Mouse (Mus musculus): Measurements from ENCODE around the gene Lrch3. TPM values are rescaled to one million over a fixed set of nuclear protein-coding genes. Genes with fewer than 3 reads are reported as not detected.
"Not testable (repeated sequence)": the region's sequence is repeated elsewhere in the genome, so short reads cannot be mapped to it uniquely, and the experiment has no call there.

Lrch3 gene
- total and polyA plus RNA-seq, 2 experiments from 2014 or later: 11.2 to 22.8 TPM

GRCm38 (mm10) chr16:32915292-32916068 lies 1.6 kb downstream of the Lrch3 start:
- ATAC-seq (ENCODE audit: insufficient read depth, low read depth): no peak
- H3K4me2 ChIP-seq (ENCODE audit: low read depth, low read length): peak overlapping the region; percentile 76
- H3K4me3 ChIP-seq (ENCODE audit: low read depth, low read length): peak overlapping the region; percentile 87
- WGBS: 67% methylated on average over 9 of the region's 9 CpGs
- H3K9ac ChIP-seq (replicated peaks; ENCODE audit: low read depth, low read length): no peak overlapping the region
- no peak overlapping the region for H3K27ac ChIP-seq (ENCODE audit: low read depth)
- no peaks in the 10 kb centered on the region for H3K27me3 ChIP-seq (ENCODE audit: control insufficient read depth, insufficient read depth, low read length)
- no peaks in the 10 kb centered on the region for H3K9me3 ChIP-seq (replicated peaks; ENCODE audit: control insufficient read depth, low read length)
- H3K4me1 ChIP-seq (ENCODE audit: control insufficient read depth, insufficient read depth): peaks cover 4% of the 10 kb centered on the region
- H3K36me3 ChIP-seq (replicated peaks; ENCODE audit: control insufficient read depth, insufficient read depth, low read length): no peaks in the 10 kb centered on the region
- no peak for DNase-seq (ENCODE audit: low spot score)
- TF ChIP-seq EP300 (IDR thresholded peaks at IDR 0.05; ENCODE audit: low read depth) (no peak), CTCF (IDR thresholded peaks at IDR 0.05; ENCODE audit: low read depth) (no peak)

DNA sequence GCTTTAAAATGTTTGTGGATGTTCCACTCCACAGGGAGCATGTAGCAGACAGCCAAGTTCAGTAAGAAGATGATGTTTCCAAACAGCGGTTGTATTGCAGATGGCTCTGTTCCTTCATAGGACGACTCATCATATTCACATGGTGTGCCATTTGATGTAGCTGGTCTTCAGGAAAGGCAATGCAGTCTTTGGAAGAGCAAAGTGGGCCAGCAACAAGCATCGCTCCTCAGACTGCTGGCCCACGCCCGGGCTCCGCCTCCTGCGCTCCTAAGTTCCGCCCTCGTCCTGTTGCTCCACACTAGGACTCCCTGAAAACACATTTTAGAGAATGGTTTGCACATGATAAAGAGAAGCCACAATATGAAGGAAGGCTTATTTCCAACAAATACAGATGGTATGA lies 12.7 kb downstream of the Lrch3 start:
- H3K27ac ChIP-seq (ENCODE audit: low read depth); DNase-seq (ENCODE audit: low spot score); H3K9ac ChIP-seq (replicated peaks; ENCODE audit: low read depth, low read length); H3K9me3 ChIP-seq (replicated peaks; ENCODE audit: control insufficient read depth, low read length); H3K4me1 ChIP-seq (ENCODE audit: control insufficient read depth, insufficient read depth); H3K4me2 ChIP-seq (ENCODE audit: low read depth, low read length); H3K27me3 ChIP-seq (ENCODE audit: control insufficient read depth, insufficient read depth, low read length); H3K4me3 ChIP-seq (ENCODE audit: low read depth, low read length); ATAC-seq (ENCODE audit: insufficient read depth, low read depth): not testable (repeated sequence)
- 92% methylated on average over 9 of the region's 9 CpGs for WGBS
- H3K36me3 ChIP-seq (replicated peaks; ENCODE audit: control insufficient read depth, insufficient read depth, low read length): peaks cover 17% of the 10 kb centered on the region; the same call in 1 of the 2 replicates

DNA sequence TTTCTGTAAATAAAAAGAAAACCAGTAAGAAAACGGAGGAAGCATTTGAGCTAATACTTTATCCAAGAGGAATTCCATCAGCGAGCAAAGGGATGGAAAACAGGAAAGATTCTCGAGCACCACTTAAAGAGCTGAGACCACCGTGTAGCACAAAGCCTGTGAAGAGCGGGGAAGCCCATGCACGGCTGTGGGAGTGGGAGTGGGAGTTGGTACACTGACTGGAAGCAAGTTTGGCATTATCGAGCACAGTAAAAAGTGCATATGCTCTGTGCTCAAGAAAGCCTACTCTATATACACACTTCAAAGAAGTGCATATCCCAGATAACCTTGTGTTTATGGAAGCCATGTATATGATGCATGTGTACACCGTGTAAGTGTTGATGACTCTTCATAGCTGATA lies 13.1 kb downstream of the Lrch3 start:
- Histone ChIP-seq H3K27me3 (ENCODE audit: control insufficient read depth, insufficient read depth, low read length) (no peaks in the 10 kb centered on the region), H3K4me2 (ENCODE audit: low read depth, low read length) (no peak overlapping the region), H3K36me3 (replicated peaks; ENCODE audit: control insufficient read depth, insufficient read depth, low read length) (peaks cover 17% of the 10 kb centered on the region; the same call in 1 of the 2 replicates), H3K9ac (replicated peaks; ENCODE audit: low read depth, low read length) (no peak overlapping the region), H3K27ac (ENCODE audit: low read depth) (no peak overlapping the region), H3K9me3 (replicated peaks; ENCODE audit: control insufficient read depth, low read length) (no peaks in the 10 kb centered on the region), H3K4me1 (ENCODE audit: control insufficient read depth, insufficient read depth) (no peaks in the 10 kb centered on the region; the same call in 1 of the 2 replicates), H3K4me3 (ENCODE audit: low read depth, low read length) (no peak overlapping the region)
- WGBS: 88% methylated on average over 8 of the region's 8 CpGs
- ATAC-seq (ENCODE audit: insufficient read depth, low read depth) (no peak), DNase-seq (ENCODE audit: low spot score) (no peak)
- no peak for TF ChIP-seq CTCF (IDR thresholded peaks at IDR 0.05; ENCODE audit: low read depth)
- no peak for TF ChIP-seq EP300 (IDR thresholded peaks at IDR 0.05; ENCODE audit: low read depth)

GRCm38 (mm10) chr16:32929918-32930317 lies 16.0 kb downstream of the Lrch3 start:
- 65% methylated on average over 2 of the region's 2 CpGs for WGBS

DNA sequence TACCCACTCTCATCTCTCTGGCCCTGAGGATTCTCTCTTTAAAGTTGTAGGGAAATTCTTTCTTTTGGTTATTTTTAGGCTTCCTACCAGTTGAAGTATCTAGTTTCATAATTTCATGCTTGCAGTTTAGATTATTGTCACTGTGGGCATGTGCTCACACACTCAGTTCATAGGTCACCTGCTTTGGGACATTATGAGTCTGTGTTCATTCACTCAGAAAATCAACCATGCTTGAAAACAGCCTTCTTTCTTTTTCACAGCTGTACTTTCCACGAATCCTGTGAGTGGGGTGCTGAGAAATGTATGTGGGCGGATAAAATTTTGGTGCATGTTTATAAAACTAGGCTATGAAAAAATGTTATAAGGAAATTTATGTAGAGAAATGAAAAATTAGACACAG lies 20.6 kb downstream of the Lrch3 start:
- H3K27me3 ChIP-seq (ENCODE audit: control insufficient read depth, insufficient read depth, low read length): no peaks in the 10 kb centered on the region
- ATAC-seq (ENCODE audit: insufficient read depth, low read depth) (no peak), DNase-seq (ENCODE audit: low spot score) (no peak)
- WGBS: 84% methylated on average over 2 of the region's 2 CpGs
- H3K4me3 ChIP-seq (ENCODE audit: low read depth, low read length): no peak overlapping the region
- H3K9me3 ChIP-seq (replicated peaks; ENCODE audit: control insufficient read depth, low read length): no peaks in the 10 kb centered on the region
- H3K4me1 ChIP-seq (ENCODE audit: control insufficient read depth, insufficient read depth): peaks cover 4% of the 10 kb centered on the region; the same call in 1 of the 2 replicates
- no peak for TF ChIP-seq EP300 (IDR thresholded peaks at IDR 0.05; ENCODE audit: low read depth)
- no peak for TF ChIP-seq CTCF (IDR thresholded peaks at IDR 0.05; ENCODE audit: low read depth)
- H3K36me3 ChIP-seq (replicated peaks; ENCODE audit: control insufficient read depth, insufficient read depth, low read length): no peaks in the 10 kb centered on the region
- H3K9ac ChIP-seq (replicated peaks; ENCODE audit: low read depth, low read length): no peak overlapping the region
- H3K27ac ChIP-seq (ENCODE audit: low read depth): 0 out of 2 replicates have a peak overlapping the region, but pooled peaks have one; percentile 41
- no peak overlapping the region for H3K4me2 ChIP-seq (ENCODE audit: low read depth, low read length)

More at GRCm38 (mm10) chr16:32929918-32930317, 16.0 kb downstream of the Lrch3 start:
- Histone ChIP-seq H3K4me2 (ENCODE audit: low read depth, low read length) (no peak overlapping the region), H3K9me3 (replicated peaks; ENCODE audit: control insufficient read depth, low read length) (no peaks in the 10 kb centered on the region), H3K27me3 (ENCODE audit: control insufficient read depth, insufficient read depth, low read length) (no peaks in the 10 kb centered on the region), H3K27ac (ENCODE audit: low read depth) (no peak overlapping the region), H3K4me1 (ENCODE audit: control insufficient read depth, insufficient read depth) (no peaks in the 10 kb centered on the region; the same call in 1 of the 2 replicates), H3K9ac (replicated peaks; ENCODE audit: low read depth, low read length) (no peak overlapping the region), H3K4me3 (ENCODE audit: low read depth, low read length) (no peak overlapping the region), H3K36me3 (replicated peaks; ENCODE audit: control insufficient read depth, insufficient read depth, low read length) (0 out of 2 replicates have a peak, but pooled peaks cover 17% of the 10 kb centered on the region)
- DNase-seq (ENCODE audit: low spot score) (no peak), ATAC-seq (ENCODE audit: insufficient read depth, low read depth) (no peak)
- TF ChIP-seq EP300 (IDR thresholded peaks at IDR 0.05; ENCODE audit: low read depth) (no peak), CTCF (IDR thresholded peaks at IDR 0.05; ENCODE audit: low read depth) (no peak)

All from heart, postnatal 0 days (tissue).